Mouse (Mus musculus): Measurements from ENCODE around the gene Ccdc171. TPM values are rescaled to one million over a fixed set of nuclear protein-coding genes. Genes with fewer than 3 reads are reported as not detected.

The Ccdc171 gene
- total RNA-seq, 4 experiments from 2014 or later = 0.33 to 1.5 (median 1.0) TPM

GRCm38 (mm10) chr4:83794315-83794922, 269.1 kb downstream of the Ccdc171 start:
- peak; percentile 42 for DNase-seq (ENCODE audit: low spot score)

- DNase-seq (ENCODE audit: low spot score) = no peak
Observed at GRCm38 (mm10) chr4:83794930-83795459, 269.6 kb downstream of the Ccdc171 start.

- DNase-seq (ENCODE audit: low spot score) = no peak
Observed at GRCm38 (mm10) chr4:83797976-83798375, 272.6 kb downstream of the Ccdc171 start.

- DNase-seq (ENCODE audit: low spot score) = no peak
Observed at GRCm38 (mm10) chr4:83798674-83799430, 273.5 kb downstream of the Ccdc171 start.

GRCm38 (mm10) chr4:83800402-83800801, 275.1 kb downstream of the Ccdc171 start:
- no peak for DNase-seq (ENCODE audit: low spot score)

GRCm38 (mm10) chr4:83816925-83817324, 291.6 kb downstream of the Ccdc171 start:
- no peak for DNase-seq (ENCODE audit: low spot score)

GRCm38 (mm10) chr4:83829718-83830459, 304.5 kb downstream of the Ccdc171 start:
- no peak for DNase-seq (ENCODE audit: low spot score)

- DNase-seq (ENCODE audit: low spot score) = peak; percentile 42
Observed at GRCm38 (mm10) chr4:83830891-83831880, 305.8 kb downstream of the Ccdc171 start.

GRCm38 (mm10) chr4:83839077-83839476, 313.7 kb downstream of the Ccdc171 start:
- no peak for DNase-seq (ENCODE audit: low spot score)

- DNase-seq (ENCODE audit: low spot score) = no peak
Observed at GRCm38 (mm10) chr4:83846304-83846703, 321.0 kb downstream of the Ccdc171 start.

GRCm38 (mm10) chr4:83853885-83854284, 328.5 kb downstream of the Ccdc171 start:
- DNase-seq (ENCODE audit: low spot score) = no peak

- no peak for DNase-seq (ENCODE audit: low spot score)
Observed at GRCm38 (mm10) chr4:83861706-83862105, 336.4 kb downstream of the Ccdc171 start.

- no peak for DNase-seq (ENCODE audit: low spot score)
Observed at GRCm38 (mm10) chr4:83862295-83862694, 336.9 kb downstream of the Ccdc171 start.

GRCm38 (mm10) chr4:83876600-83876999, 351.3 kb downstream of the Ccdc171 start:
- DNase-seq (ENCODE audit: low spot score) = no peak

- no peak for DNase-seq (ENCODE audit: low spot score)
Observed at GRCm38 (mm10) chr4:83878236-83878635, 352.9 kb downstream of the Ccdc171 start.

- no peak for DNase-seq (ENCODE audit: low spot score)
Observed at GRCm38 (mm10) chr4:83888459-83889054, 363.2 kb downstream of the Ccdc171 start.

GRCm38 (mm10) chr4:83902081-83902645, 376.8 kb downstream of the Ccdc171 start:
- peak; percentile 4 for DNase-seq (ENCODE audit: low spot score)
